In the genomic region with DNA sequence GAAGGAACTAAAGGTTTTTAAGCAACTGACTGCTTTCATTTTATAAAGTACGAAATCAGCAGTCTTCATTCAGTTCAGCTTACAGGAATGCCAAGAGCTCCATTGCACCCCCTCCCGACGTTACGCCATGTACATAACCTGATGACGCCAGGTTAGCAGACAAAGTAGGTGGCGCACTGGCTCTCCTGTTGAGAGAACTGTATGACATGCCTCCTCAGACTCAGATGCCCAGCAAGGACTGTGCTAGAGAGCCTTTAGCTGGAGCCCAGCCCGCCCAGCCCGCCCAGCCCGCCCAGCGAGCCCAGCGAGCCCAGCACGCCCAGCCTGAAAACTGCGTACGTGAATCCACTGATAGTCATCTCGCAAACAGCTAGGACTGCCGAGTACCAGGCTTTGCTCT, we compare ENCODE assay signal across 7 mouse cellular contexts. TPM values are rescaled to one million over a fixed set of nuclear protein-coding genes. Genes with fewer than 3 reads are reported as not detected.
DNase-seq lines count a peak whose midpoint lies in the region; ATAC-seq and TF ChIP-seq lines count a peak whose summit lies in the region.

No protein-coding gene starts in this region.

- H3K36me3 ChIP-seq in kidney, postnatal 0 days (ENCODE audit: insufficient read depth, low read length): no peaks in the 10 kb centered on the region

- no peak overlapping the region for H3K4me3 ChIP-seq in kidney, postnatal 0 days (replicated peaks; ENCODE audit: low read depth, low read length)

- H3K4me2 ChIP-seq in kidney, postnatal 0 days (ENCODE audit: low read length): no peak overlapping the region

- 64% methylated on average over 16 of the region's 16 CpGs for WGBS in kidney, postnatal 0 days

- peak; percentile 40 for DNase-seq in urinary bladder, postnatal 25 days (ENCODE audit: low spot score)
- DNase-seq in urinary bladder, postnatal 4 days (ENCODE audit: low spot score in 2 of 2): no peak
- DNase-seq in heart, adult 8-10 months (ENCODE audit: low spot score): peak; percentile 31
- DNase-seq in kidney, postnatal 0 days (ENCODE audit: low spot score): no peak
- DNase-seq in lung, postnatal 4 days: peak; percentile 68 to 69
- no peak for DNase-seq in neural tube, embryonic 10.5 days (ENCODE audit: extremely low spot score, low spot score)
- no peak for DNase-seq in MN1 (ENCODE audit: low spot score)

- H3K4me1 ChIP-seq in kidney, postnatal 0 days (replicated peaks; ENCODE audit: insufficient read depth, low read length): no peaks in the 10 kb centered on the region

- H3K9ac ChIP-seq in kidney, postnatal 0 days (ENCODE audit: low read depth, low read length): no peak overlapping the region

- peak; percentile 36; the same call in 1 of the 2 replicates for TF ChIP-seq CTCF in kidney, postnatal 0 days (IDR thresholded peaks at IDR 0.05; ENCODE audit: low read depth)

- H3K27me3 ChIP-seq in kidney, postnatal 0 days (ENCODE audit: insufficient read depth, low read length): no peaks in the 10 kb centered on the region

- no peak; the same call in 1 of the 2 replicates for ATAC-seq in kidney, postnatal 0 days (replicated peaks; ENCODE audit: low FRiP score, low read depth)

- no peak overlapping the region for H3K27ac ChIP-seq in kidney, postnatal 0 days

- no peaks in the 10 kb centered on the region for H3K9me3 ChIP-seq in kidney, postnatal 0 days (replicated peaks; ENCODE audit: low read length)

RNA-seq across cellular contexts. Expression of a gene that starts 11.3 kb away (rescaled TPM):
- under 1 TPM; 0.27 to 0.87 (median 0.50) TPM for total RNA-seq in heart, adult 8-10 months (2022)
- polyA plus RNA-seq in kidney, postnatal 0 days (2015; fragmentation: Nextera tagmentation; extraction: Ambion mirVana): 2.0 and 2.7 TPM in 2 replicates

RNA-seq across cellular contexts. Expression of a gene that starts 49.7 kb away (rescaled TPM):
- 1 to 10 TPM; 1.2 to 1.8 (median 1.5) TPM for total RNA-seq in heart, adult 8-10 months (2022)
- polyA plus RNA-seq in kidney, postnatal 0 days (2015; fragmentation: Nextera tagmentation; extraction: Ambion mirVana): 2.1 and 2.6 TPM in 2 replicates

Comparison
In these comparisons a context has a peak if more than half of its experiments do, and no peak if none do; other contexts are left out.
1. DNase-seq: peak in urinary bladder, postnatal 25 days (single experiment), heart, adult 8-10 months (single experiment) and lung, postnatal 4 days (2 of 2); none in urinary bladder, postnatal 4 days (0 of 2), kidney, postnatal 0 days (single experiment), neural tube, embryonic 10.5 days (single experiment) and MN1 (single experiment).